Mouse (Mus musculus): ENCODE results near the gene Glyr1. TPM values are rescaled to one million over a fixed set of nuclear protein-coding genes. Genes with fewer than 3 reads are reported as not detected.

The Glyr1 gene
- polyA plus RNA-seq (2014; fragmentation: Nextera tagmentation; extraction: Ambion mirVana), result 59.7 and 68.3 TPM in 2 replicates

DNA sequence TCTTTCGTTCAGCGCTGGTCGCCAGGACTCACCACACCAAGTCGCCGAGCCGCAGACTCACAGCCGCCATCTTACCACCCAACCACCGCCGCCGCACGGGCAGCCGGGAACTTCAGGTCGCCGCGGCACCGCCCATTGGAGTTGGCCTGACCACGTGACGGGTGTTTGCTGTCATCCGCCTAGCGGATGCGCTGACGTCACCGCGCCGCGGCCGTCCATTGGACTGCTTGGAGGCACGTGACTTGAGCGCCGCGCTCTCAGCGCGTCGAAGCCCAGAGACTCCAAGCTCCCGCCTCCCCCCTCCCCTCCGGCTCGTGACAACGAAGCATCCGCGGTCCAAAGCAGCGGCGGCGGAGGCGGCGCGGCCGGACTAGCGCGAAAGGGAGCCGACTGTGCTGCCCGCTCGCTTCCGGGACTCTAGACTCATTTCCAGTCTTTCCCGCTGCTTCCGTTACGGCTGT lies at the start of gene Glyr1, which contains the start of gene Ubn1:
Gene Glyr1 (minus strand): TSS at position 90 of the 461 bp plus-strand sequence.
Gene Ubn1 (plus strand): TSS at position 284 of the 461 bp plus-strand sequence.
- Histone ChIP-seq H3K36me3 (ENCODE audit: control insufficient read depth, insufficient read depth, low read length) (peaks cover 51% of the 10 kb centered on the region), H3K27me3 (ENCODE audit: control insufficient read depth, insufficient read depth, low read length) (no peaks in the 10 kb centered on the region), H3K27ac (replicated peaks in 1 of 2; ENCODE audit: control insufficient read depth in 1 of 2, insufficient read depth in 1 of 2, low read depth in 2 of 2, low read length in 2 of 2) (peak within 1 kb of the TSS; percentile 97 to 99), H3K9ac (ENCODE audit: low read length) (peak within 1 kb of the TSS; percentile 97), H3K9me3 (ENCODE audit: control insufficient read depth, low read length) (no peaks in the 10 kb centered on the region), H3K4me1 (ENCODE audit: control insufficient read depth in 2 of 2, insufficient read depth in 2 of 2, low read length in 2 of 2) (peaks cover 2 to 23% of the 10 kb centered on the region in 2 experiments; a peak in 3 of 4 replicates), H3K4me2 (ENCODE audit: low read length) (peak within 1 kb of the TSS; percentile 79), H3K4me3 (ENCODE audit: control insufficient read depth in 1 of 2, insufficient read depth in 1 of 2, low read depth in 1 of 2, low read length in 2 of 2) (peak within 1 kb of the TSS; percentile 80 to 89)
- peak; percentile 98 for ATAC-seq (ENCODE audit: insufficient number of reproducible peaks, insufficient read depth, low FRiP score, low read depth)
- WGBS, result under 1% methylated on average over 37 of the region's 56 CpGs

DNA sequence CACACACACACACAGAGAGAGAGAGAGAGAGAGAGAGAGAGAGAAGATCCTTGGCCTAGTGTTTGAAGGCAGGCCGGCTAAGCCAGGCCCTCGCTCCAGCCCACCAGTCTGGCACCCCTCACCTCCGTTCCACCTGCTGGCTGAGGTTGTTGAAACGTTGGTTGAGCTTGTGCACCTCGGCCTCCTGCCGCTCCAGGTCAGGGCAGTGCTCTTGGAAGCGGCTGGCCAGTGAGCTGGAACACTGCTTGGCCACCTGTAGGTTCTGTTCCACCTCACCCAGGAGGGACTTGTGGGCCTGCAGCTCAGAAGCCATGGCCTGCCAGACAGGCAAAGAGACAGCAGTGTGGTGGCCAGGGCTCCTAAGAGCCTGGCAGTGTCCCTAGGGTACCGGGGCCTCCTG lies 46.8 kb upstream of the Glyr1 start:
- Histone ChIP-seq H3K9ac (ENCODE audit: low read length) (no peak overlapping the region), H3K36me3 (ENCODE audit: control insufficient read depth, insufficient read depth, low read length) (no peaks in the 10 kb centered on the region), H3K27me3 (ENCODE audit: control insufficient read depth, insufficient read depth, low read length) (no peaks in the 10 kb centered on the region; the same call in 1 of the 2 replicates), H3K27ac (replicated peaks in 1 of 2; ENCODE audit: control insufficient read depth in 1 of 2, insufficient read depth in 1 of 2, low read depth in 2 of 2, low read length in 2 of 2) (no peak overlapping the region), H3K9me3 (ENCODE audit: control insufficient read depth, low read length) (no peaks in the 10 kb centered on the region), H3K4me2 (ENCODE audit: low read length) (no peak overlapping the region), H3K4me3 (ENCODE audit: control insufficient read depth in 1 of 2, insufficient read depth in 1 of 2, low read depth in 1 of 2, low read length in 2 of 2) (no peak overlapping the region), H3K4me1 (ENCODE audit: control insufficient read depth in 2 of 2, insufficient read depth in 2 of 2, low read length in 2 of 2) (no peaks in the 10 kb centered on the region)
- ATAC-seq (ENCODE audit: insufficient number of reproducible peaks, insufficient read depth, low FRiP score, low read depth), result no peak
- WGBS, result 83% methylated on average over 8 of the region's 8 CpGs

DNA sequence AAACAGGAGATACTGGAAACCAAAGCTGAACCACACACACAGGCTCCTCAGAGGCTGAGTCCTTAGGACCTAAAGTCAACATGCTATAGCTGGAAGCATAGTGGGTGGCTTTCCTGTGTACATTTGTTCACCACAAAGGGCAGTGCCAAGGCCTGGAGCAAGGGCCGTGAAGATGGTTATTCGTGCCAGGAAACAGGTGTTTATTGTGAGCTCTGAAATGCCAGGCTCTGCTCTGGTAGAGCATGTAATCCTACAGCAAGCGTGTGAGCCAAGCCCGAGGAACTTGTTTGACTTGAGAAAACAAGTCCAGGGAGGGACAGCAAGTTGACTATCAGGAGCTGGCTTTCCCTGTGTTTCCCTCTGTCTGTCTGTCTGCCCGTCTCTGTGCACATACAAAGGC lies 43.6 kb upstream of the Glyr1 start:
- H3K4me2 ChIP-seq (ENCODE audit: low read length), result no peak overlapping the region
- no peaks in the 10 kb centered on the region for H3K27me3 ChIP-seq (ENCODE audit: control insufficient read depth, insufficient read depth, low read length)
- H3K9ac ChIP-seq (ENCODE audit: low read length), result no peak overlapping the region
- ATAC-seq (ENCODE audit: insufficient number of reproducible peaks, insufficient read depth, low FRiP score, low read depth), result no peak
- H3K4me1 ChIP-seq (ENCODE audit: control insufficient read depth in 2 of 2, insufficient read depth in 2 of 2, low read length in 2 of 2), result peaks cover 0 to 6% of the 10 kb centered on the region in 2 experiments; a peak in 2 of 4 replicates
- whole genome bisulfite sequencing, result 85% methylated on average over 5 of the region's 5 CpGs
- no peak overlapping the region for H3K4me3 ChIP-seq (ENCODE audit: control insufficient read depth in 1 of 2, insufficient read depth in 1 of 2, low read depth in 1 of 2, low read length in 2 of 2)
- no peak overlapping the region for H3K27ac ChIP-seq (replicated peaks in 1 of 2; ENCODE audit: control insufficient read depth in 1 of 2, insufficient read depth in 1 of 2, low read depth in 2 of 2, low read length in 2 of 2)
- H3K36me3 ChIP-seq (ENCODE audit: control insufficient read depth, insufficient read depth, low read length), result peaks cover under 1% of the 10 kb centered on the region
- no peaks in the 10 kb centered on the region for H3K9me3 ChIP-seq (ENCODE audit: control insufficient read depth, low read length)

DNA sequence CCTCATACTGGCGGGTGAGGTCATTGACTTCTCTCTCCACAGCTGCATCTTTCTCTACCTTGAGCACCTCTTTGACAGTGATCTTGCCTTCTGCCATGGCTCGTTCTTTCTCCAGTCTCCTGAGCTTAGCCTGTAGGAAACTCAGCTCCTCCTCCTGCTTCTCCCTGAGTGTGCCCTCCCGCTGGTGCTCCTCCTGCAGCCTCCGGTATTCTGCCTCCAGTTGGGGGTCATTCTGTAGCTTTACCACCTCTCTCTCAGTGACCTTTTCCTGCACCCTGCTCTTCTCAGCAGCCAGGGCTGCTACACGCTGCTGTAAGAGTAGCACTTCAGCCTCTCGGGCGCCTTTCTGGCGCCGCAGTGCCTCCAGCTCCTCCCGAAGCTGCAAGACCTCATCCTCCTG lies 39.4 kb upstream of the Glyr1 start:
- 43% methylated on average over 10 of the region's 10 CpGs for whole genome bisulfite sequencing
- H3K4me3 ChIP-seq (ENCODE audit: control insufficient read depth in 1 of 2, insufficient read depth in 1 of 2, low read depth in 1 of 2, low read length in 2 of 2), result no peak overlapping the region
- no peaks in the 10 kb centered on the region for H3K27me3 ChIP-seq (ENCODE audit: control insufficient read depth, insufficient read depth, low read length)
- H3K9ac ChIP-seq (ENCODE audit: low read length), result no peak overlapping the region
- H3K36me3 ChIP-seq (ENCODE audit: control insufficient read depth, insufficient read depth, low read length), result peaks cover 43% of the 10 kb centered on the region
- H3K9me3 ChIP-seq (ENCODE audit: control insufficient read depth, low read length), result no peaks in the 10 kb centered on the region
- ATAC-seq (ENCODE audit: insufficient number of reproducible peaks, insufficient read depth, low FRiP score, low read depth), result no peak
- H3K4me1 ChIP-seq (ENCODE audit: control insufficient read depth in 2 of 2, insufficient read depth in 2 of 2, low read length in 2 of 2), result peaks cover 0 to 6% of the 10 kb centered on the region in 2 experiments; a peak in 2 of 4 replicates
- H3K27ac ChIP-seq (replicated peaks in 1 of 2; ENCODE audit: control insufficient read depth in 1 of 2, insufficient read depth in 1 of 2, low read depth in 2 of 2, low read length in 2 of 2), result no peak overlapping the region
- H3K4me2 ChIP-seq (ENCODE audit: low read length), result no peak overlapping the region

DNA sequence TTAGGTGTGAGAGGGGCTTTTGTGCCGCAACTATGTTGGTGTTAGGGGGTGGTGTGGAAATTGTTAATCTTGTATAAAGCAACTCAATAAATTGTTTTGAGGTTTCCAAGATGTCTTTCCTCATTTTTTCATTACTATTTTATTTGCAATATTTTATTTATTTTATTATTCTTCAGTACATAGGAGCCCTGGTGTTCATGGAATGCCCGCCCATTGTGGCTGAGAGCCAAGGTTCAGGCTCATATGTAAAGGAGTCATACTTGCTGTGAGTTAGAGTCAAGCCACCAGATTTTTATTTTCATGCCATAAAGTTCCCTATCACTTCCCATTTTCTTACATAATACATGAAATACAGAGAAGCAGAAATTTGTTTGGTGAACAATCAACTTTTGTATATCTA lies 36.5 kb upstream of the Glyr1 start:
- no peaks in the 10 kb centered on the region for H3K9me3 ChIP-seq (ENCODE audit: control insufficient read depth, low read length)
- ATAC-seq (ENCODE audit: insufficient number of reproducible peaks, insufficient read depth, low FRiP score, low read depth), result no peak
- no peak overlapping the region for H3K9ac ChIP-seq (ENCODE audit: low read length)
- H3K4me3 ChIP-seq (ENCODE audit: control insufficient read depth in 1 of 2, insufficient read depth in 1 of 2, low read depth in 1 of 2, low read length in 2 of 2), result no peak overlapping the region
- WGBS, result 98% methylated on average over 2 of the region's 2 CpGs
- H3K27ac ChIP-seq (replicated peaks in 1 of 2; ENCODE audit: control insufficient read depth in 1 of 2, insufficient read depth in 1 of 2, low read depth in 2 of 2, low read length in 2 of 2), result no peak overlapping the region
- H3K4me1 ChIP-seq (ENCODE audit: control insufficient read depth in 2 of 2, insufficient read depth in 2 of 2, low read length in 2 of 2), result peaks cover 0 to 6% of the 10 kb centered on the region in 2 experiments; a peak in 2 of 4 replicates
- H3K36me3 ChIP-seq (ENCODE audit: control insufficient read depth, insufficient read depth, low read length), result peaks cover 71% of the 10 kb centered on the region
- no peaks in the 10 kb centered on the region for H3K27me3 ChIP-seq (ENCODE audit: control insufficient read depth, insufficient read depth, low read length)
- H3K4me2 ChIP-seq (ENCODE audit: low read length), result no peak overlapping the region

DNA sequence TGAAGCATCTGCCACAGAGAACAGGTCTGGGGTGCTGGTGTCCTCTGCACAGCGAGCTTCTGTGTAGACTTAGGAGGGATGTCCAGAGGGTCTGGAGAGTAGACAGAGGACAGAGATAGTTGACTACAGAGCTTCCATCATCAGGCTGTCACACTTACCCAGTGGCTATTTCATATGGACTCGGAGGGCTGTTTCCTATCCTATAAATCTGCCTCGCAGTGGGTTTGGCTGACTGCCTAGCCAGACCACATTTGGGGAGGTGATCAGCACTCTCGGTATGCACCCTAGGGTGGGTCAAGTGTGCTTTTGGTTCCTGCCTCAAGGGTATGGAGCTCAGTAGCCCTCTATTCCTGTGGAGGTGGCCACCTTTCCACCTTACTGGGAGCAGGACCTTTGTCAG lies 35.5 kb upstream of the Glyr1 start:
- Histone ChIP-seq H3K4me3 (ENCODE audit: control insufficient read depth in 1 of 2, insufficient read depth in 1 of 2, low read depth in 1 of 2, low read length in 2 of 2) (no peak overlapping the region), H3K4me1 (ENCODE audit: control insufficient read depth in 2 of 2, insufficient read depth in 2 of 2, low read length in 2 of 2) (no peaks in the 10 kb centered on the region; a peak in 1 of 4 replicates), H3K27me3 (ENCODE audit: control insufficient read depth, insufficient read depth, low read length) (no peaks in the 10 kb centered on the region), H3K27ac (replicated peaks in 1 of 2; ENCODE audit: control insufficient read depth in 1 of 2, insufficient read depth in 1 of 2, low read depth in 2 of 2, low read length in 2 of 2) (no peak overlapping the region), H3K36me3 (ENCODE audit: control insufficient read depth, insufficient read depth, low read length) (peaks cover 76% of the 10 kb centered on the region), H3K9ac (ENCODE audit: low read length) (no peak overlapping the region), H3K9me3 (ENCODE audit: control insufficient read depth, low read length) (no peaks in the 10 kb centered on the region), H3K4me2 (ENCODE audit: low read length) (no peak overlapping the region)
- no peak for ATAC-seq (ENCODE audit: insufficient number of reproducible peaks, insufficient read depth, low FRiP score, low read depth)
- WGBS, result 91% methylated on average over 4 of the region's 4 CpGs

DNA sequence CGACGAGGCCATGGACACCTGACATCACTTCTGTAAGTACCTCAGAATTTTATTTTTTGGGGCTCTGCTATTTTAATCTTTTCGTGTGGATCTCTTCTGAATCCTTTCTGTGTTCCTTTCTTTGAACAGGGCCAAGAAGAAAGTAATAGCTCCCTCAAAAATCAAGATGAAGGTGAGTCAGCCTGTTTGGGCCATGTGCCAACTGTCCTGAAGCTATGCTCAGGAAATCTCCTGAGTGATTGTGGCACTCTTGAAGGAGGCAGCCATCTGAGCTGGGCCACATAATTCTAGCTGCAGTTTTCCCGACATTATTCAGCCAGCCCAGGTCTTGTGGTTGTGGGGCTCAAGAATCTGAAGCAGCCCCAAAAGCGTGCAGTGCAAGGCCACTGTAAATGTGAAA lies 24.7 kb upstream of the Glyr1 start:
- Histone ChIP-seq H3K4me1 (ENCODE audit: control insufficient read depth in 2 of 2, insufficient read depth in 2 of 2, low read length in 2 of 2) (no peaks in the 10 kb centered on the region), H3K4me2 (ENCODE audit: low read length) (no peak overlapping the region), H3K4me3 (ENCODE audit: control insufficient read depth in 1 of 2, insufficient read depth in 1 of 2, low read depth in 1 of 2, low read length in 2 of 2) (no peak overlapping the region), H3K9ac (ENCODE audit: low read length) (no peak overlapping the region), H3K27me3 (ENCODE audit: control insufficient read depth, insufficient read depth, low read length) (no peaks in the 10 kb centered on the region), H3K9me3 (ENCODE audit: control insufficient read depth, low read length) (no peaks in the 10 kb centered on the region), H3K36me3 (ENCODE audit: control insufficient read depth, insufficient read depth, low read length) (peaks cover 97% of the 10 kb centered on the region), H3K27ac (replicated peaks in 1 of 2; ENCODE audit: control insufficient read depth in 1 of 2, insufficient read depth in 1 of 2, low read depth in 2 of 2, low read length in 2 of 2) (no peak overlapping the region)
- ATAC-seq (ENCODE audit: insufficient number of reproducible peaks, insufficient read depth, low FRiP score, low read depth), result no peak
- WGBS, result 85% methylated on average over 5 of the region's 5 CpGs

DNA sequence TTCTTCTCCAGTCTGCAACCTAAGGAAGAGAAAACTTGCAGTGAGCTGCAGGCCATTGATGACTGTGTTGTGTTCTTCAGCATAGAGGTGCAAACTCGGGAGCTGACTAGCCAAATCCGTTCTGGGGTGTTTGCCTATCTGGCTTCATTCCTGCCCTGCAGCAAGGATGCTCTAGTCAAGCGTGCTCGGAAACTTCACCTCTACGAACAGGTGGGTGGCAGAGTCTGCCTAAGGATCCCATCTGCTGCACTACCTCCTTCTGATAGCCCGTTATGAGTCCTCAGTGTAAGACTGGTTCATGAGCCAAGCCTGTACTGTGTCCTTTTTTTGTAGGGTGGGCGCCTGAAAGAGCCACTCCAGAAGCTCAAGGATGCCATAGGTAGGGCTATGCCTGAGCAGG lies 22.3 kb upstream of the Glyr1 start:
- Histone ChIP-seq H3K4me1 (ENCODE audit: control insufficient read depth in 2 of 2, insufficient read depth in 2 of 2, low read length in 2 of 2) (no peaks in the 10 kb centered on the region), H3K4me3 (ENCODE audit: control insufficient read depth in 1 of 2, insufficient read depth in 1 of 2, low read depth in 1 of 2, low read length in 2 of 2) (no peak overlapping the region), H3K9ac (ENCODE audit: low read length) (no peak overlapping the region), H3K36me3 (ENCODE audit: control insufficient read depth, insufficient read depth, low read length) (peaks cover 96% of the 10 kb centered on the region), H3K27ac (replicated peaks in 1 of 2; ENCODE audit: control insufficient read depth in 1 of 2, insufficient read depth in 1 of 2, low read depth in 2 of 2, low read length in 2 of 2) (no peak overlapping the region), H3K4me2 (ENCODE audit: low read length) (no peak overlapping the region), H3K9me3 (ENCODE audit: control insufficient read depth, low read length) (no peaks in the 10 kb centered on the region), H3K27me3 (ENCODE audit: control insufficient read depth, insufficient read depth, low read length) (no peaks in the 10 kb centered on the region)
- WGBS, result 89% methylated on average over 7 of the region's 7 CpGs
- ATAC-seq (ENCODE audit: insufficient number of reproducible peaks, insufficient read depth, low FRiP score, low read depth), result no peak
